Mouse (Mus musculus) heart, postnatal 10 days (tissue): ENCODE results near the gene Isoc2b. TPM values are rescaled to one million over a fixed set of nuclear protein-coding genes. Genes with fewer than 3 reads are reported as not detected.
"Not testable (repeated sequence)": the region's sequence is repeated elsewhere in the genome, so short reads cannot be mapped to it uniquely, and the experiment has no call there.

ENCODE experiments used
- DNase-seq, 2 experiments: peaks; one replicate each; pipeline ENCODE4 v3.0.0; 2021
- intact Hi-C: fragments of 180-260 bp; cut with DNase I; formaldehyde crosslinking; loops from one replicate; pipeline ENCODE4 v1.15.1; 2025
- total RNA-seq, 2 experiments: library from RNA; stranded (reverse); gene quantifications; 2 replicates each; pipeline ENCODE4 v1.2.3; 2021

Isoc2b gene
- total RNA-seq, 2 experiments from 2014 or later, result 3.6 to 4.7 TPM

GRCm38 (mm10) chr7:4876753-4877221, 6.7 kb upstream of the Isoc2b start, which contains the start of gene Isoc2a:
Gene Isoc2a (plus strand): TSS chr7:4877153.
- DNase-seq, result peak; percentile 91 to 92
- intact Hi-C loops, result no loop called here

GRCm38 (mm10) chr7:4866631-4867180, 3.4 kb downstream of the Isoc2b start:
- intact Hi-C loops, result loop anchor here (2.0 kb wide), 1 partner anchor 72 kb away; no protein-coding TSS in a partner anchor
- DNase-seq, result no peak

GRCm38 (mm10) chr7:4865579-4866493, 4.2 kb downstream of the Isoc2b start:
- intact Hi-C loops, result loop anchor here (2.0 kb wide), 1 partner anchor 73 kb away; no protein-coding TSS in a partner anchor
- peak; percentile 99 for DNase-seq

GRCm38 (mm10) chr7:4865090-4865489, 5.0 kb downstream of the Isoc2b start:
- peak; percentile 48 to 60 for DNase-seq
- intact Hi-C loops, result no loop called here

GRCm38 (mm10) chr7:4864130-4864845, 5.8 kb downstream of the Isoc2b start:
- DNase-seq, result no peak
- intact Hi-C loops, result no loop called here

- intact Hi-C loops, result no loop called here
Measured at GRCm38 (mm10) chr7:4863541-4864080, 6.4 kb downstream of the Isoc2b start.

GRCm38 (mm10) chr7:4863041-4863440, 7.0 kb downstream of the Isoc2b start:
- intact Hi-C loops, result no loop called here
- peak; percentile 52 to 64 for DNase-seq

More at GRCm38 (mm10) chr7:4863541-4864080, 6.4 kb downstream of the Isoc2b start:
- DNase-seq, result no peak

GRCm38 (mm10) chr7:4860926-4861325, 9.1 kb downstream of the Isoc2b start:
- DNase-seq, intact Hi-C loops: not testable (repeated sequence)

- intact Hi-C loops, result no loop called here
- DNase-seq, result no peak
Measured at GRCm38 (mm10) chr7:4859418-4859978, 10.6 kb downstream of the Isoc2b start.

- intact Hi-C loops, result no loop called here
- DNase-seq, result no peak
Measured at GRCm38 (mm10) chr7:4857321-4857720, 12.7 kb downstream of the Isoc2b start.

GRCm38 (mm10) chr7:4856508-4856907, 13.6 kb downstream of the Isoc2b start:
- DNase-seq, result no peak
- intact Hi-C loops, result no loop called here

- DNase-seq, result no peak
- intact Hi-C loops, result no loop called here
Measured at GRCm38 (mm10) chr7:4853613-4854012, 16.4 kb downstream of the Isoc2b start.

GRCm38 (mm10) chr7:4851315-4851688, 18.8 kb downstream of the Isoc2b start:
- intact Hi-C loops, result no loop called here

GRCm38 (mm10) chr7:4850621-4851314, 19.3 kb downstream of the Isoc2b start:
- intact Hi-C loops, result no loop called here

More at GRCm38 (mm10) chr7:4851315-4851688, 18.8 kb downstream of the Isoc2b start:
- DNase-seq, result no peak

GRCm38 (mm10) chr7:4849372-4849771, 20.7 kb downstream of the Isoc2b start:
- no peak for DNase-seq
- intact Hi-C loops, result no loop called here

More at GRCm38 (mm10) chr7:4850621-4851314, 19.3 kb downstream of the Isoc2b start:
- no peak for DNase-seq

- peak; percentile 13 to 44 for DNase-seq
- intact Hi-C loops, result no loop called here
Measured at GRCm38 (mm10) chr7:4844917-4845309, 25.1 kb downstream of the Isoc2b start.

- intact Hi-C loops, result no loop called here
Measured at GRCm38 (mm10) chr7:4844245-4844916, 25.7 kb downstream of the Isoc2b start, which contains the start of gene Shisa7. Gene Shisa7 (minus strand): TSS chr7:4844696.

GRCm38 (mm10) chr7:4843604-4844244, 26.3 kb downstream of the Isoc2b start:
- intact Hi-C loops, result no loop called here
- no peak for DNase-seq

More at GRCm38 (mm10) chr7:4844245-4844916, 25.7 kb downstream of the Isoc2b start, which contains the start of gene Shisa7:
- no peak for DNase-seq
